Mouse (Mus musculus): Measurements from ENCODE around the gene Il17re. TPM values are rescaled to one million over a fixed set of nuclear protein-coding genes. Genes with fewer than 3 reads are reported as not detected.

The Il17re gene
- total RNA-seq, 1 experiment from 2014 or later, result 1.6 TPM

Other genes with a start within 250 kb of the Il17re start
- gene Mtmr14, start 220.6 kb upstream of the Il17re start, total RNA-seq (2017), result 20.5 and 35.4 TPM in 2 replicates
- gene Cpne9, start 176.2 kb upstream of the Il17re start, total RNA-seq (2017), result 0.05 TPM in 1 of 2 replicates, not detected in the other
- gene Brpf1, start 151.3 kb upstream of the Il17re start, total RNA-seq (2017), result 27.5 and 35.7 TPM in 2 replicates
- 10.2 and 11.7 TPM in 2 replicates for gene Ogg1, start 131.5 kb upstream of the Il17re start, total RNA-seq (2017)
- 29.9 and 41.3 TPM in 2 replicates for gene Camk1, start 114.5 kb upstream of the Il17re start, total RNA-seq (2017)
- gene Tada3, start 80.6 kb upstream of the Il17re start, total RNA-seq (2017), result 20.7 and 33.1 TPM in 2 replicates
- 175 and 193 TPM in 2 replicates for gene Arpc4, start 80.4 kb upstream of the Il17re start, total RNA-seq (2017)
- gene Ttll3, start 69.2 kb upstream of the Il17re start, total RNA-seq (2017), result 0.78 and 1.4 TPM in 2 replicates
- gene Rpusd3, start 39.1 kb upstream of the Il17re start, total RNA-seq (2017), result 5.5 and 9.0 TPM in 2 replicates
- gene Cidec, start 22.7 kb upstream of the Il17re start, total RNA-seq (2017), result not detected in 2 replicates
- gene Jagn1, start 15.9 kb upstream of the Il17re start, total RNA-seq (2017), result 28.6 and 32.7 TPM in 2 replicates
- gene Il17rc, start 12.9 kb downstream of the Il17re start, total RNA-seq (2017), result 0.09 and 0.44 TPM in 2 replicates
- 4.1 and 9.4 TPM in 2 replicates for gene Creld1, start 24.8 kb downstream of the Il17re start, total RNA-seq (2017)
- not detected in 2 replicates for gene Prrt3, start 43.4 kb downstream of the Il17re start, total RNA-seq (2017)
- 31.3 and 40.9 TPM in 2 replicates for gene Emc3, start 73.2 kb downstream of the Il17re start, total RNA-seq (2017)
- 21.1 and 31.8 TPM in 2 replicates for gene Fancd2, start 73.2 kb downstream of the Il17re start, total RNA-seq (2017)
- gene Fancd2os, start 142.2 kb downstream of the Il17re start, total RNA-seq (2017), result 1.7 TPM in 1 of 2 replicates, not detected in the other
- gene Brk1, start 146.3 kb downstream of the Il17re start, total RNA-seq (2017), result 115 and 131 TPM in 2 replicates
- 10.6 and 15.9 TPM in 2 replicates for gene Vhl, start 165.5 kb downstream of the Il17re start, total RNA-seq (2017)
- 10.8 and 21.1 TPM in 2 replicates for gene Irak2, start 180.0 kb downstream of the Il17re start, total RNA-seq (2017)
- gene Tatdn2, start 238.6 kb downstream of the Il17re start, total RNA-seq (2017), result 102 and 108 TPM in 2 replicates